Mouse (Mus musculus) gastrocnemius, postnatal 14 days (tissue): ENCODE data around the gene Nckap5l. TPM values are rescaled to one million over a fixed set of nuclear protein-coding genes. Genes with fewer than 3 reads are reported as not detected.
"Not testable (repeated sequence)": the region's sequence is repeated elsewhere in the genome, so short reads cannot be mapped to it uniquely, and the experiment has no call there.

Experiments
- DNase-seq: peaks from one replicate; pipeline ENCODE4 v3.0.0; 2021; ENCODE audit warnings: mixed read lengths
- intact Hi-C: fragments of 180-260 bp; cut with DNase I; formaldehyde crosslinking; loops from one replicate; pipeline ENCODE4 v1.15.1; 2025; ENCODE audit warnings: low total_unique reads
- total RNA-seq, 2 experiments: library from RNA; stranded (reverse); gene quantifications; 2 replicates each; pipeline ENCODE4 v1.2.3; 2021

Nckap5l gene
- total RNA-seq, 2 experiments from 2014 or later: 8.5 to 10.0 TPM

DNA sequence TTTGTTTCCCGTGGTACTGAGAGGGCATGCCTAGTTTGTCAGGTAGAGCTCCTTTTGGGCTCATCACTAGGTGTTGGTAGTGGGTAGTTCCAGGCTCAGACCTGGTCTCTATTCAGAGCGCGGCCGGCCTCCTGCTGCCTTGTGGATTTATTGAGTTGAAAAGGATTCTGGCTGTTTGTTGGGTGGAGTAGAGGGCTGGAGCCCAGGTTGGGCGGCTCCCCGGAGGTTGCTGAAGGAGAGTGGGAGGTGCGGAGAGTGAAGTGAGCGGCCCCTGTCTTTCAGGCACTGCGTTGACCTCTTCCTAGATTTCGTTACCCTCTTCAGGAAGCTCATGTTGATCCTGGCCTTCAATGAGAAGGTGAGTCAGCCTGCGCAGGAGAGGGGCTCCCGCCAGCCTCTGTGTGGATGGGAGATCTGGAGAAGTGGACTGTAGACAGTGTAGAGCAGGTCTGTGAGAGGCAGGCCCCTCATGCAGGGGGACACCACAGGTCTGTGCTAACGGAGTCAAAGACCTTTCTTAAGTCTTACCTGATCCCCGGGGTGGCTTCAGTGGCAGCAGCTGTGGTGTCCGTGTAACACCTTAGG, 50.5 kb downstream of the Nckap5l start:
- DNase-seq: no peak
- intact Hi-C loops: no loop called here

DNA sequence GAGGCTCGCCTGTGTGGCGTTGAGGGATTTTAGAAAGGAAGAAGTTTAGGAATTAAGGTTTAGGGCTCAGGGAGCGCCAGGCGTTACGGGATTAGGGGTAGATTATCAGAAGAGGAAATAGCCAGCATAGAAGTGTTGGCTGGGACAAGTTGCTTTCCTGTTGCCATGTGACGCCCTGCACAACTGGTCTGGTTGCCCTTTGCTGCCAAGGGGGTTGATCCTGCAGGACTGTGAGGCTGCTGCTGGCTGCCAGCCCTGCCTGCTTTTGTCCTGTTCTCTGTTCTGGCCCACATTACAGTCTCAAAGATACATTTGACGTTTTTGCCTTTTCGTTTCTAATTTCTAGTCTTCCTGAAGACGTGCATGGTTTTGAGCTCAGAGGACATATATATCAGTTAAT, 52.4 kb downstream of the Nckap5l start:
- intact Hi-C loops: no loop called here
- DNase-seq: no peak

DNA sequence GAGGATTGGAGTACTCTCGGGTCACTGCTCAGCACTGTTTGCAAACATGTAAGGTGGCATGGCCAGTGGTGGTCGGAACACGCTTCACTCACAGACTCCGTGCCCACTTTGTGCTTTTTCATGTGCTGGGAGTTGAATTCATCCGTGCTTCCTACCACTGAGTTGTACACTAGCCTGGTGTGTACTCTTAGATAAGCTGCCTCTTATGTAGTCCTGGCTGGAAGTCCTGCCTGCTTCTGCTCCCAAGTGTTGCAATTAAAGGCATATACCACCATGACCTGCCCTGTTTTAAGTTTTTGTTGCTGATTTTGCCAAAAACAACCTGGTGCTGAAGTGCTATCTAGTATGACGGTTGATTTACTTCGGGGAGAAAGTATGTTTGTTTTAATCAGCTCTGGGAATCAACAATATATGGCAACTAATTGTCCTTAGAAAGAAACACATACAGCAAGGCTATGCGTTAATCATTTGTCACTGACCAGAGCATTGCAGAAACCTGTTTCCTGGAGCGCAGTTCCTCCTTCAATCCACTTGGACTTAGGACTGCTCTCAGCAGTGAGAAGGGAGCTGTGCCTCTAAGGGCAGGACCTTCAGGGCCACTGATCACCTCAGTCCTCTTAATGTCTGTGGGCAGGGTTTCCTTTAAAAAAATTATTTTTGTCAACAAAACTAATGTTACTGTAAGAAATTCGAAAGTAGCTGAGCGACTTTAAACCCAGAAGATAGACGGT, 54.2 kb downstream of the Nckap5l start:
- intact Hi-C loops: no loop called here
- DNase-seq: no peak

DNA sequence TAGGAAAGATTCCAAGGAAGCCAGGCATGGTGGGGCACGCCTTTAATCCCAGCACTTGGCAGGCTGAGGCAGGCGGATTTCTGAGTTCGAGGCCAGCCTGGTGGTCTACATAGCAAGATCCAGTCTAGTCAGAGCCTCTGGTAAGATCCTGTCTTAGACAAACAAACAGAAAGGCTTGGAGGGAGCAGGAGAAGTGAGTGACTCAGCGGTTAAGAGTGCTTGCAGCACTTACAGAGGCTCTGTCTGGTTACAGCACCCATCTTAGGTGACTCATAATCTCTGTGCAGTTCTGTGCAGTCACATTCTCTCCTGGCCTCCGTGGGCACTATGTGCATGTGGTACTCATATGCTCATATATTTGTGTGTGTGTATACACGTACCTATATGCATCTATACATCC, 56.9 kb downstream of the Nckap5l start:
- intact Hi-C loops: no loop called here
- no peak for DNase-seq

DNA sequence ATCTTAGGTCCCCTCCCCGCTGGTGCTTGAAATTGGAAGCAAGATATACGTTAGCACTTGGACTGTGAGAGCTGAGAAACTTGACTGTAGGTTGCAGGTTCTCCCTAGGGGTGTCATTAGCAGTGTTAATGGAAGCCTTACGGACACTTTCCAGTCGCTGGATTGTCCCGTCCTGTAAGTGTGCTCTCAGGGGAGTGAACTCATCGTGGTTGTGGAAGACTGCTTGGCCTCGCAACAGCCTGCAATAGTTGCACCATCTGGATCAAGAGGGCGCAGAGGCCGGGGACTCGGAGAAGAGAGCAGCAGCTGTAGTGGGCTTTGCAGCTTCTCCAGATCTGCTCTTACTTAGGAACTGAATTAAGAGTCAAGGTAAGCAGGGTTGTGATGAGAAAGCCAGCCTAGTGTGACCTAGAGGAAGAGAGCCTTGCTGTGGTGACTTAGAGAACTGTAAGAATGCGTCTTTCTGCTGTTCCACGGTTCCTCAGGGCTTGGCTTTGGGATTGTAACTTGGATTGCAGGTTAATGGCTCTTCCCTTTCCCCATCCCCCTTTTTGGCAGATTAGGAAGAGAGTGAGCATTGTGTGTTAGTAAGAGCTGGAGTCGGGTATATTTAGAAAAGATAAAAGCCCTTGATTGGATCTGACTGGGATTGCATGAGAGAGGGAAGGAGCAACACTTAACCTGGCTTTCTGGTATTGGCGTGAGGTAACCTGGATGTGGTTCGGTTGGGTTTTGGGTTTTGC, 57.9 kb downstream of the Nckap5l start:
- intact Hi-C loops: no loop called here
- DNase-seq: no peak

DNA sequence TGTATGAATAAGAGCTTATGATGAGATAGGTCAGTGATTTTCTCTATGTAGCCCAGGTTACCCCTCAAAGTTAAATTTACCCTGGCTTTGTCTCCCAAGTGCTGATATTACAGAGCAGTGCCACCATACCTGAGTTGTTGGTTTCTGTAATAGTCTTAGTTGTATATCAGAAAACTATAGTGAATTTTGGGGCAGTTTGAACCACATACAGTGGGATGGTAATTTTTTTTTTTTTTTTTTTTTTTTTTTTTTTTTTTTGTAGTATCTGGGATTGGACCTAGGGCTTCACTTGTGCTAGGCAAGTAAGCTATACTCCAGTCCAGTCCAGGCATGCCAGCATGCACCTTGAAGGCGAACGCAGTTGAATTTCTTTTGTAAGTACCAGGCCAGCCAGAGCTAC, 59.9 kb downstream of the Nckap5l start:
- no peak for DNase-seq
- intact Hi-C loops: no loop called here

DNA sequence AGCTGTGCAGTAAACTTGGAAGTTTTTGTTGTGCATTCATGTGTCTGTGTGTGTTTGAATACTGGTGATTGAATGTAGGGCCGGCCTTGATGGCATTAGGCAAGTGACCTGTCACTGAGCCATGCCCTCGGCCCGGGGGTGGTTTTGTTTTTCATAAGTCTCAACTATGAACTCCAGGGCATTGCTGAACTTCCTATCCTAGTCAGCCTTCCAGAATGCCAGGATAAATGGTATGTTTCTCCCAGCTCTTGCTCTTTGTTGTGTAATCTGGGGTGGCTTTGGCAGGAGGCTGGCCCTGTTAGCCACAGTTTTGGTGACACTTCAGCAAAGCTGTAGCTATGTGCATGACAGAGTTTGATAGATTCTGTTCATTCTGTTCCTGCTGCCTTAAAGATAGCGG, 60.7 kb downstream of the Nckap5l start:
- intact Hi-C loops: no loop called here

DNA sequence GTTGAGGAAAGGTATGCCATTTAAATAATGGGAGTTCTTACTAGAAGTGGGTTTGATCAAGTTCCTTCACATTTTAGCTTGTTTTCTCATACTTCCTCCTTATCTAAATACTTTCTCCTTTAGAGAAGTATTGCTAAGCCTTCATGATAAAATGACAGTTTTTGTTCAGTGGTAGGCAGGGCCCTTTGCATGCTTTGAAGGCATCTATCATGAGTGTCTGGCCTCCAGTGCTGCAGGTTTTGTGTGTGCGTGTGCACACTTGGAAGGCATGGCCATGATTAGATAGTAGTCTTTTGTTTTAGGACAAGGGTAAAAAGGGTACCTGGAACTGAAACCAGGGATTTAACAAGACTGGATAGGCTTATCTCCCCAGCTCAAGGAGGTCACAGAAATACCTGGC, 61.1 kb downstream of the Nckap5l start:
- DNase-seq: no peak
- intact Hi-C loops: no loop called here

More for the DNA sequence above, 60.7 kb downstream of the Nckap5l start:
- no peak for DNase-seq

DNA sequence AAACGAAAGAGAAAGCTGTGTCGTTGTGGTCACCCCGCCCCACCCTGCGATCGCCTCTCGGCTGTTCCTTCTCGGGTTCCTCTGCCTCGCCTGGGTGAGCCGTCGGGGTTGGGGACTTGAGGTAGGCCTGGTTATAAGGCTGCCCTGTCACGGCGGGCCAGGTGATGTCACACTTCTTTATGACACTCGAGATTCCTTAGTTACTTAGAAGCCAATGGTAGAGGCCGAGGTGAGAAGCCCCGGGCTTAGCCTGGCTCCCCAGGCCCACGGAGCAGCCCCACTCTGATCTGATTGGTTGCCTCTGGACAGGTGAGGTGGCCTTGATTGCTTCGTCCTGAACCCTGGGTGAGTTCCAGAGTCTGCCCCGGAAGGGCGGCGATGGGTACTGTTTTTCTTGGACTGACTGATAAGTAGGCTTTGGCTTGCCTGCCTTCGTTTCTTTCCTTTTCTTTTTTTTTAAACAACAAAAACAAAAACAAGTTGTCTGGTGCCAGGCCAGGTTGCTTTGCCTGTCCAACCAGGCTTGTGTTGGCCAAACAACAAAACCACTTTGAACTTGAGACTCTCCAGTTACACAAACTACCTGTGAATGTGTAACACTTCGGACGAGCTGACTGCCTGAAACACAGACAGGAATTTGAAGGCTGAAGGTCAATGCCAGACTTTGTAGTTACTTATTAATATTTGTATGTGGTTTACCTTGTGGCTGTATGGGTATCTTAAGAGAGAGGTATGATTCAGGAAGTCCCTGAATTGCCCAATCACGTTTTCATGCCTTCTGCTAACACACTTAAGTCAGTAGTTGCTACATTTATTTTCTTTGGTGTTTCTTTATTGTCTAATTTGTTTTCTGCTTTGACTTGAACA, 63.9 kb downstream of the Nckap5l start:
- peak; percentile 41 for DNase-seq
- intact Hi-C loops: no loop called here

DNA sequence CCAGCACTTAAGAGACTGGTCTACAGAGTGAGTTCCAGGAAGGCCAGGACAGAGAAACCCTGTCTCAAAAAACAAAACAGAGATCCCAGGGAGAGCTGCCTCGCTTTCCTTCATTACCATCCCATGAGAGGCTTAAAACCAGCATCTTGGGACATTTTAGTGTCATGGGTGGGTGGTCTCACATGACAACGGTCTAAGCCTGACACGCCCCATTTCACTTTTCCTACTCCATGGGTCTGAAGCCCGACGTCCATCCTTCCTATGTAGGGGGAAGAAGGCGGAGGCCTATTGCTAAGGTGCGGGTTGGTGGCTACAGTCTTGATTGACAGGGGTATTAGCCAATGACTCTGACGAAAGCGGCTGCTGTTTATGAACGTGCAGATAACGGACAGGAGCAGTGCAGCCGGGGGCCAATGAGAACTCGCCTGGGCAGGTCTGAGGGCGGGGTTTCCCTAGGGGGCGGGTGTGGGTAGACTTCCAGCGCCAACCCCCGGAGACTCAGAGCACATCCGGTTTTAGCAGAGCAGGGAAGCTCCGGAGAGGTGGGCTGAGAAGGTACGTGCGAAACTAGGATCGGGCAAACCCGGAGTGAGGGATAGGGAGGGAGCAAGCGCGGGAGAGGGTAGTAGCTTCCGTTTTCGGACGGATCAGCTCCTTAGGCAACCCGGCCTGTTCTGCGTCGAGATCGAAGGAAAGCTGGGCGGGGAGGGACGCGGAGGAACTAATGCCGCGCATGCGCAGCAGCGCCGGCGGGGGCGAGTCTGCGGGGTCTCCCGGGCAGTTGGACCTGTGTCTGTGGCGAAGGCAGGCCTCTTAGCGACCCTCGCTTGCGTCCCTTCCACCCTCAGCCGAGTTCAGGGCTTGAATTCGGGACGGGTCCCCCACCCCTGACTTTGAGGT, 64.8 kb downstream of the Nckap5l start, which contains the start of gene Tmbim6:
Gene Tmbim6, plus strand, starts transcription at position 397 of the 900 bp plus-strand sequence.
- DNase-seq: peak; percentile 99
- intact Hi-C loops: no loop called here

DNA sequence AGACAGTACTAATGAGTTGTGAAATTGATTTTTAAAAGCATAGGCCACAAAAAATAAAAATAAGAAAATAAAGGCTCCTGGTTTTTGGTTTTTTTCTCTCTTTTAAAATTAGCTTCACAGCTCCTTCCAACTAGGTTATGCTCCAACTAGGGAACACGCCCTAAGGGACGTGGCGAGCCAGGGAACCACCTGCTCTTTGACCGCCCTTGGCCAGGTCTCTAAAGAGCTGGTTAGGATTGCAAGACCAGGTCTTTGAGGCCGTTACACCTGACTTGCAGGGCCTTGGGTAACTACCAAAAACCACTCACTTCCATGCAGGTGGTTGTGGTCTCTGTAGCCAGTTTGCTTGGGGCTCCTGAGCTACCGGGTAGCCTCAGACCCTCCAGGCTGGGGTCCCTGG, 65.6 kb downstream of the Nckap5l start:
- no peak for DNase-seq
- intact Hi-C loops: no loop called here

DNA sequence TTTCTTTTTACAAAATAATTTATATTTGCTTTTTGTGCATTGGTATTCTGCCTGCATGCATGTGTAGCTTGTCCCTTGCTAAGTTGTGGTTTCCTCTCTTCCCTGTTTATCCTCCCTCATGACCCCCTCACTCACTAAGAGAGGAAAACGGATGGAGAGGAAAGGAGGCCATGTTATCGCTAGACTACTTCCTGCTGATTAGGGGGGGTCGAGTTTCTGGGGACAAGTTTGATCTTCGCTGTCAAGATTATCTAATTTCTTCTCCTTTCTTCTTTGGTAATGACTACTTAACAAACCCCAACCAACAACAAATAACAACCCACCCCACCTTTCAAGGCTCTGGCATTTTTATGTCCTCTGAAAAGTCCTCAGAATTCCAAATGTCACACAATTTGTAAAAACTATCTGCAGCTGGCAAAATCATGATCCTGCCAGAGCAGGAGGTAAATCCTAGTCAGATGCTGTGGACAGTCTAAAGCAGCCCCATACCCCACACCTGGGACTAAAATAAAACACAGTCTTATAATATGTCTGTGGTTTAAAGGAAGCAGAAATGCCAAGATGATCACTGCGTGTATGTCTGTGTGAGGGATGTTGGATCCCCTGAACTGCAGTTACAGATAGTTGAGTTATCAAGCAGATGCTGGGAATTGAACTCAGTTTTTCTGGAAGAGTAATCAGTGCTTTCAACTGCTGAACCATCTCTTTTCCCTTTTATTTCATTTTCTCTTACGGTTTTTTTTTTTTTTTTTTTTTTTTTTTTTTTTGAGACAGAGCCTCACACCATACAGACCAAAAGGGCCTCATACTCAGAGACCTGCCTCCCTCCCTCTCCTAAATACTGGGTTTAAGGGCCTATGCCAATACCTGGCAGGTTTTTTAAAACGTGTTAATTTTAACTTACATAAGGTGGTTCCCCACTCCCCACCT, 66.8 kb downstream of the Nckap5l start:
- intact Hi-C loops: no loop called here

DNA sequence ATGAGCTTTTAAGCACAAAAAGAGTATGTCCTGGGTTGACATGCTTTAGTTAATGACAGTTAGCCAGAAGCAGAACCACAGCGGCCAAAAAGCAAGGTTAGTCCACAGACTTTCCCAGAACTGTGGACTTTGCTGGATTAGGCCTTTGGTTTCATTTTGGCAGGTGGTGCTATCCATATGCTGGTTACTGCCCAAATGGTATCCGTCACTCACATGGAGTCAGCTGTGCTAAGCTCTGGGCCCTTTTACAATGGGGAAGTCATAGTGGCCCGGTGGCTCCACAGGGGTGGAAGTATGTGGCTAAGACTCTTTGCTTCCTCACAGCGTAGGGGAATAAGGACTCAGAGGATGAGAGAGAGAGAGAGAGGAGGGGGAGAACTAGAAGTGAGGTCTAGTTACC, 69.6 kb downstream of the Nckap5l start:
- DNase-seq: no peak
- intact Hi-C loops: no loop called here

More for the DNA sequence above, 66.8 kb downstream of the Nckap5l start:
- no peak for DNase-seq

DNA sequence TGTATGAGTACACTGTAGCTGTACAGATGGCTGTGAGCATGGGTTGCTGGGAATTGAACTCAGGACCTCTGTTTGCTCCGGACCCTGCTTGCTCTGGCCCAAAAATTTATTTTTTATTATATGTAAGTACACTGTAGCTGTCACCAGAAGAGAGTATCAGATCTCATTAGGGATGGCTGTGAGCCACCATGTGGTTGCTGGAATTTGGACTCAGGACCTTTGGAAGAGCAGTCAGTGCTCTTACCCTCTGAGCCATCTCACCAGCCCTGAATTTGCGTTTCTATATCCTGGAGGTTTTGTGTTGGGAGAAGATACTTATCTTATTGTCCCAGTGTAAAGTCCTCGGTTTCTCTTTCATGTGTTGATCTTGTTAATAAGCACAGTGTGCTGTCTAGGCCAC, 70.8 kb downstream of the Nckap5l start:
- intact Hi-C loops: no loop called here
- DNase-seq: no peak

DNA sequence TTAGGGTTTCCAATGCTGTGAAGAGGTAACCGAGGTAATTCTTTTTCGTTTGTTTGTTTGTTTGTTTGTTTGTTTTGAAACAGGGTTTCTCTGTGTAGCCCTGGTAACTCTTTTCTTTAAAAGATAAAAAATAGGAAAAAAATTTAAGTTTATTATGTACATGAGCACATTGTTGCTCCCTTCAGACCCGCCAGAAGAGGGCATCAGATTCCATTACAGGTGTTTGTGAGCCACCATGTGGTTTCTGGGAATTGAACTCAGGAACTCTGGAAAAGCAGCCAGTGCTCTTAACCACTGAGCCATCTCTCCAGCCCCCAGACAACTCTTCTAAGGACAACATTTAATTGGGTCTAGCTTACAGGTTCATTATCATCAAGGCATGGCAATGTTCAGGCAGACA, 71.4 kb downstream of the Nckap5l start:
- DNase-seq, intact Hi-C loops: not testable (repeated sequence)

DNA sequence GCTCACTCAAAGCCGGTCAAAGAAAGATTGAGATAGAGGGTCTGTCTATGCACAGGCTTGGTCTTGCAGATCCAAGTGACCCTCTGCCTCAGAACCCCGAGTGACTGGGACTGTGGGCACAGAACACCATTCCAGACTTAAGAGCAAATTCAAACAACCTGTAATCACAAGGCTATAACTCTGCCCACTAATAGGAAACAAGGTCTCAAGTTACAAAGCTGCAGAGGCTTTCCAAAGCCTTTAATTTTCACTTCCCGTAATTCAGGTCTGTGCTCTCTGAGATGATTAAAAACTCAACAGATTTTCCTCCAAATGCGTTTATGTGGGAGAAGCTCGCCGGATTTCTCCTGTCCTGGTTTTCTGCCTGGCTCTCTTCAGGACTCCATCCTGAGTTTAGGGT, 73.5 kb downstream of the Nckap5l start:
- intact Hi-C loops: no loop called here
- no peak for DNase-seq

DNA sequence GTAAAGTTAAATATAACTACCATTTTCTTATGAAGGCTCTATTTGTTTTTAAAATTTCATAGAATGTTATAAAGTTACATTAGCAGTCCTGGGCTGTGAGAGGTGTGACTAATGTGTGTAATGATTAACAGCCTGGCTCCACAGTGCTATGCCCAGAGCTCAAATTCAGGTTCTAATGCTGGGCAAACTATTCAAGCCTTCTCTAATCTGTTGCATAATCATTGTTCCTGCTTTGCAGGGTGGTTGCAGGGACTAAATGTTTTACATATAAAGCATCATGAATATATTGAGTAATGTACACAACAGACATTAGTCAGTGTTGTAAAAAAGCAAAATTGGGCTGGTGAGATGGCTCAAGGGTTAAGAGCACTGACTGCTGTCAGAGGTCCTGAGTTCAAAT, 74.7 kb downstream of the Nckap5l start:
- intact Hi-C loops: no loop called here
- DNase-seq: no peak

DNA sequence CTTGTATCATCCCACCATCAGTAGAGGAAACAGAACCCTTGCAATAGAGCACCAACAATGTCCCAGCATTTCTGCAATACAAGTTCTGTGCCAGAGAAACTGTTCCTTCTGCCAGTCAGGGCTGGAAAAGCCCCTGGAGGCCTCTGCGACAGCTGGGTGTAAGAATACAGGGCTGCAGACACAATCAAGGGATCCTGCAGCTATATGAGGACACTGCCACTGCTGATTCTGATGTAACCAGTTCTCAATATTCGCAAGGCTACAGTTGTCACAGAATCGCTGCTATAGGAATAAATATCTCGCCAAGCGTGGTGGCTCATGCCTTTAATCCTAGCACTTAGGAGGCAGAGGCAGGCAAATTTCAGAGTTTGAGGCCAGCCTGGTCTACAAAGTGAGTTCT, 81.3 kb downstream of the Nckap5l start:
- intact Hi-C loops: no loop called here
- no peak for DNase-seq
